Mouse (Mus musculus): ENCODE results near the gene Dexi. TPM values are rescaled to one million over a fixed set of nuclear protein-coding genes. Genes with fewer than 3 reads are reported as not detected.

Dexi gene
- polyA plus RNA-seq, 1 experiment from 2014 or later, result 32.2 TPM

DNA sequence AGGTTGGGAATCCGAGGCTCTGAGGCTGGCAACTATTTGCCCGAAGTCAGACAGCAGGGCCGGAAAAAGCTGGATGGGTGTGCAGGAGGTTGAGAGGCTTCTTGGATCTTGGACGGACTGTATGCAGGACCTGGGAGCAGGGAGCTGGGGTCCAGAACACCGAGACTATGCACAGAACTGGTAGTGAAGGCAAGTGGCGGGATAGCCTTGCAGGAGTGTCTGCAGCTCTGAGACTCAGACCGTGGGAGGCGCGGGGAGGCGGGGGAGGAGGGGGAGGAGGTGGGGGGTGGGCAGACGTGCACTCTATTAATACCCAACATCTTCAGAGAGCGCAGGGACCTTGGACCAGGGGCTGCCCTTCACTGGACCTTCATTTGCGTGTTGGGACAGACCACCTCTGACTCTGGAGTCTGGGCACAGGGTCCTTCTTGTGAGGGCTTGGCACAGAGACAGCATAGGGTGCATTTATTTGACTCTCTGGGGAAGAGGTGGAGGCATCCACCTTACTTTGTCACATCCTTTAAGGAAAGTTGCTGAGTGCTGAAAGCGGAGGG, 52.9 kb downstream of the Dexi start:
- no peaks in the 10 kb centered on the region for H3K9me3 ChIP-seq (ENCODE audit: low read depth, low read length)
- H3K36me3 ChIP-seq (ENCODE audit: insufficient read depth), result no peaks in the 10 kb centered on the region
- no peak overlapping the region for H3K9ac ChIP-seq
- 14% methylated on average over 14 of the region's 14 CpGs for WGBS
- no peak overlapping the region for H3K4me3 ChIP-seq (ENCODE audit: low read depth, low read length)
- 0 out of 2 replicates have a peak, but pooled peaks cover 9% of the 10 kb centered on the region for H3K27me3 ChIP-seq (ENCODE audit: insufficient read depth, low read length)
- H3K4me1 ChIP-seq (ENCODE audit: insufficient read depth), result no peaks in the 10 kb centered on the region
- H3K4me2 ChIP-seq, result peak overlapping the region; percentile 50
- no peak overlapping the region for H3K27ac ChIP-seq (ENCODE audit: low read depth)
- ATAC-seq (ENCODE audit: insufficient read depth) (no peak), DNase-seq (no peak)
- TF ChIP-seq CTCF (IDR thresholded peaks at IDR 0.05; ENCODE audit: low read depth), result no peak

DNA sequence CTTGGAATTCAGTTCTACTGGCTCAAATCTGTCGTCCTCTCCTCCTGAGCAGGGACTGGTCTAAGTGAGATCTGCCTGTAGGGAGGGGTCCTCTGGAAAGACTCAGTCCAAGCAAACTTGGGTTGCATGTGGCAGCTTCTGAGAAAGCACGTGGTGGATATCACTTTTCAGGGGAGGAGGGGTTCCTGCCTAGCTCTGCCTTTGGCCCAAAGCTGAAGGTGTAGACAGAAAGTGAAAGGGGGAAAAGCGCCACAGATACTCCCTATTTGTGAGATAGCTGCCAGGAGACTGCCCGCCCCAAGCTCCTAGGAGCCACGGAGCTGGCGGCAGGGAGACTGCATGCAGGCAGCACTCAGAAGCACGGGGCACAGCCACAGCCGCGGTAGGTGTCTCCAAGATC, 53.4 kb downstream of the Dexi start:
- DNase-seq, result no peak
- H3K4me1 ChIP-seq (ENCODE audit: insufficient read depth), result no peaks in the 10 kb centered on the region
- no peak for ATAC-seq (ENCODE audit: insufficient read depth)
- H3K36me3 ChIP-seq (ENCODE audit: insufficient read depth), result no peaks in the 10 kb centered on the region
- H3K27me3 ChIP-seq (ENCODE audit: insufficient read depth, low read length), result 0 out of 2 replicates have a peak, but pooled peaks cover 9% of the 10 kb centered on the region
- H3K9me3 ChIP-seq (ENCODE audit: low read depth, low read length), result no peaks in the 10 kb centered on the region
- TF ChIP-seq CTCF (IDR thresholded peaks at IDR 0.05; ENCODE audit: low read depth), result no peak
- H3K27ac ChIP-seq (ENCODE audit: low read depth), result no peak overlapping the region
- WGBS, result 7% methylated on average over 9 of the region's 9 CpGs
- H3K4me3 ChIP-seq (ENCODE audit: low read depth, low read length), result no peak overlapping the region
- no peak overlapping the region for H3K9ac ChIP-seq
- peak overlapping the region; percentile 50 for H3K4me2 ChIP-seq

GRCm38 (mm10) chr16:10488769-10489481, 53.9 kb downstream of the Dexi start:
- no peak overlapping the region for H3K4me2 ChIP-seq
- 0 out of 2 replicates have a peak, but pooled peaks cover 9% of the 10 kb centered on the region for H3K27me3 ChIP-seq (ENCODE audit: insufficient read depth, low read length)
- H3K27ac ChIP-seq (ENCODE audit: low read depth), result no peak overlapping the region
- 74% methylated on average over 7 of the region's 7 CpGs for WGBS
- ATAC-seq (ENCODE audit: insufficient read depth) (no peak), DNase-seq (no peak)
- no peaks in the 10 kb centered on the region for H3K9me3 ChIP-seq (ENCODE audit: low read depth, low read length)
- no peak for TF ChIP-seq CTCF (IDR thresholded peaks at IDR 0.05; ENCODE audit: low read depth)
- H3K4me3 ChIP-seq (ENCODE audit: low read depth, low read length), result no peak overlapping the region
- H3K4me1 ChIP-seq (ENCODE audit: insufficient read depth), result no peaks in the 10 kb centered on the region
- H3K36me3 ChIP-seq (ENCODE audit: insufficient read depth), result no peaks in the 10 kb centered on the region
- no peak overlapping the region for H3K9ac ChIP-seq

DNA sequence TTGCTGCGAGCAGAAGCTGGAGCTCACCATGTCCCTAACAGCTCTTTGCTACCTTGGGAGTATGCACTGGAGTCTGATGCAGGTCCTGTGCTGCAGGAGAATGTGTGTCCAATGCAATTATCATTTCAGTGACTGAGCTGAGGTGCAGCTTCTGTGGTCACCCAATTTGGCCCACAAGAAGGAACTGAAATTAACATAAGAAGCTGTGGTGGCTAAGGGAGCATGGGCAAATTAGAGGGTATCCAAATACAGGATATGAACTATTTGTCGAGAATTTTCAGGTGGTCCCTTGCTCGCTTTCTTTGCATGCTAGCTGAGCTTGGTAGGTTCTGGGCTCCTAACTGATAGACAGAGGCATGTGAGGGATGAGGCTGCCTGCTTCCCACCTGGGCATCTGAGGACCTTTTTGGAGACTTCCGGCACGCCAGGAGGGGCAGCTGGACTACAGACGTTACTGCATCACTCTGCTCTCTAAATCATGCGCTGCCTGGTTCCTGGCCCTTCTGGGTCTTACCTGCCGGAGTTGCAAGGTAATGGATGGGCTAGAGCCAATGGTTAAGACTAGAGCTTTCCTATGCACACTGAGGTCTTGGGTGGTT, 54.9 kb downstream of the Dexi start:
- Histone ChIP-seq H3K27ac (ENCODE audit: low read depth) (no peak overlapping the region), H3K4me1 (ENCODE audit: insufficient read depth) (no peaks in the 10 kb centered on the region), H3K27me3 (ENCODE audit: insufficient read depth, low read length) (0 out of 2 replicates have a peak, but pooled peaks cover 9% of the 10 kb centered on the region), H3K4me3 (ENCODE audit: low read depth, low read length) (no peak overlapping the region), H3K9ac (no peak overlapping the region), H3K4me2 (no peak overlapping the region), H3K36me3 (ENCODE audit: insufficient read depth) (no peaks in the 10 kb centered on the region), H3K9me3 (ENCODE audit: low read depth, low read length) (no peaks in the 10 kb centered on the region)
- 80% methylated on average over 8 of the region's 8 CpGs for WGBS
- no peak for DNase-seq
- TF ChIP-seq CTCF (IDR thresholded peaks at IDR 0.05; ENCODE audit: low read depth), result no peak
- ATAC-seq (ENCODE audit: insufficient read depth), result no peak

- H3K27me3 ChIP-seq (ENCODE audit: insufficient read depth, low read length), result 0 out of 2 replicates have a peak, but pooled peaks cover 9% of the 10 kb centered on the region
- no peak for ATAC-seq (ENCODE audit: insufficient read depth)
Measured at GRCm38 (mm10) chr16:10486993-10487392, 55.9 kb downstream of the Dexi start.

DNA sequence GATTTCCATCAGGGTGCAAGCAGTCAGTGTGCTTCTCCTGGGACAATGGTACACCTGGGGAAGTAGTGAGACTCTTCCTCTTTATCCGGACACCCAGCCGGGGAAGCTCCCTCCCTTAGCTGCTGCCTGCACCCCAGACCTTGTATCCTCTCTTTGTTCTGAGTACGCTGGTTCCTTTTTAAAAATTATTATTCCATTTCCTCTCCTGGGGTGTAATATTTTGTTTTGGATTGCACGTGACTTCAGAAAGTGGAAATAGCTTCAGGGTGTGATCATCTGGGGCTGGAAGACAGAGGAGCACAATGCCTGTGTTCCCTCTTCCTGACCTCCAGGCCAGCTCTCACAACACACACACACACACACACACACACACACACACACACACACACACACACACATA, 60.5 kb downstream of the Dexi start:
- TF ChIP-seq CTCF (IDR thresholded peaks at IDR 0.05; ENCODE audit: low read depth), result no peak
- DNase-seq, result no peak
- Histone ChIP-seq H3K4me3 (ENCODE audit: low read depth, low read length) (no peak overlapping the region), H3K9me3 (ENCODE audit: low read depth, low read length) (no peaks in the 10 kb centered on the region), H3K4me2 (no peak overlapping the region), H3K4me1 (ENCODE audit: insufficient read depth) (no peaks in the 10 kb centered on the region), H3K36me3 (ENCODE audit: insufficient read depth) (no peaks in the 10 kb centered on the region), H3K27me3 (ENCODE audit: insufficient read depth, low read length) (no peaks in the 10 kb centered on the region), H3K27ac (ENCODE audit: low read depth) (no peak overlapping the region), H3K9ac (no peak overlapping the region)
- ATAC-seq (ENCODE audit: insufficient read depth), result no peak
- 62% methylated on average over 4 of the region's 4 CpGs for WGBS

More at GRCm38 (mm10) chr16:10486993-10487392, 55.9 kb downstream of the Dexi start:
- WGBS, result 70% methylated on average over 3 of the region's 3 CpGs
- no peak overlapping the region for H3K4me2 ChIP-seq
- H3K9ac ChIP-seq, result no peak overlapping the region
- no peak for TF ChIP-seq CTCF (IDR thresholded peaks at IDR 0.05; ENCODE audit: low read depth)
- H3K36me3 ChIP-seq (ENCODE audit: insufficient read depth), result no peaks in the 10 kb centered on the region
- no peaks in the 10 kb centered on the region for H3K9me3 ChIP-seq (ENCODE audit: low read depth, low read length)
- no peak overlapping the region for H3K4me3 ChIP-seq (ENCODE audit: low read depth, low read length)
- no peak for DNase-seq
- no peak overlapping the region for H3K27ac ChIP-seq (ENCODE audit: low read depth)
- H3K4me1 ChIP-seq (ENCODE audit: insufficient read depth), result no peaks in the 10 kb centered on the region

DNA sequence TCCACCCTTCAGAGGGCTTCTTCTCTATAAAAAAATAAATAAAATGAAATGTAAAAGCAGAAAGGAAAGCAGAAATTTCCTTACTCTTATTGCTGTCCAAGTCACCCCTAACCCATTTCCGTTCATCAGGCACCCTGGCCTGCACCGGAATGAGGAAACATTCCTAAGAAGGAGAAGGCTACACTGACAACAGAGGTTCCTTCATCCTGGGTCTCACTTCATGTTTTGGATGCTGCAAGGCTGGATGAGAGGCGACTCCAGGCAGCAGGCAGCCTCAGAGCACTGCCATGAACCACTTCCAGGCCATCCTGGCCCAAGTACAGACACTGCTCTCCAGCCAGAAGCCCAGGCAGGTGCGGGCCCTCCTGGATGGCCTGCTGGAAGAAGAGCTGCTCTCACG, 63.0 kb downstream of the Dexi start, which contains the start of gene Ciita:
Gene Ciita (plus strand): TSS at position 203 of the 400 bp plus-strand sequence.
- no peaks in the 10 kb centered on the region for H3K4me1 ChIP-seq (ENCODE audit: insufficient read depth)
- no peak within 1 kb of the TSS for H3K4me3 ChIP-seq (ENCODE audit: low read depth, low read length)
- no peaks in the 10 kb centered on the region for H3K27me3 ChIP-seq (ENCODE audit: insufficient read depth, low read length)
- WGBS, result 77% methylated on average over 5 of the region's 5 CpGs
- H3K27ac ChIP-seq (ENCODE audit: low read depth), result no peak within 1 kb of the TSS
- DNase-seq (no peak), ATAC-seq (ENCODE audit: insufficient read depth) (no peak)
- no peak within 1 kb of the TSS for H3K9ac ChIP-seq
- no peak for TF ChIP-seq CTCF (IDR thresholded peaks at IDR 0.05; ENCODE audit: low read depth)
- H3K9me3 ChIP-seq (ENCODE audit: low read depth, low read length), result no peaks in the 10 kb centered on the region
- no peak within 1 kb of the TSS for H3K4me2 ChIP-seq
- no peaks in the 10 kb centered on the region for H3K36me3 ChIP-seq (ENCODE audit: insufficient read depth)

Data from lung, embryonic 14.5 days (tissue).